Mouse (Mus musculus) T-helper 2 cell (primary cell): ENCODE data around the gene Crispld2.

Experiments
- in situ Hi-C: fragments of 300-600 bp; cut with MboI, MseI; formaldehyde crosslinking; loops from one replicate; pipeline ENCODE4 v1.15.1; 2025; ENCODE audit warnings: high pct_unique_total_duplicates

Gene Crispld2

GRCm38 (mm10) chr8:119992249-119992648, at the start of gene Crispld2:
Gene Crispld2 (plus strand): TSS chr8:119992438.
- in situ Hi-C loops, result no loop called here

- in situ Hi-C loops, result no loop called here
Observed at GRCm38 (mm10) chr8:119943616-119944015, 48.6 kb upstream of the Crispld2 start.

- in situ Hi-C loops, result no loop called here
Observed at GRCm38 (mm10) chr8:119944096-119944811, 48.0 kb upstream of the Crispld2 start.

GRCm38 (mm10) chr8:119946326-119946865, 45.8 kb upstream of the Crispld2 start:
- in situ Hi-C loops, result loop anchor here (5.0 kb wide), 1 partner anchor 126 kb away; no protein-coding TSS in a partner anchor

GRCm38 (mm10) chr8:119947653-119948052, 44.6 kb upstream of the Crispld2 start:
- in situ Hi-C loops, result loop anchor here (5.0 kb wide), 1 partner anchor 125 kb away; no protein-coding TSS in a partner anchor

GRCm38 (mm10) chr8:119948340-119948739, 43.9 kb upstream of the Crispld2 start:
- in situ Hi-C loops, result loop anchor here (5.0 kb wide), 1 partner anchor 124 kb away; no protein-coding TSS in a partner anchor

- in situ Hi-C loops, result no loop called here
Observed at GRCm38 (mm10) chr8:119952282-119952681, 40.0 kb upstream of the Crispld2 start.

- in situ Hi-C loops, result no loop called here
Observed at GRCm38 (mm10) chr8:119952747-119953146, 39.5 kb upstream of the Crispld2 start.

GRCm38 (mm10) chr8:119955333-119955732, 36.9 kb upstream of the Crispld2 start:
- in situ Hi-C loops, result no loop called here

- in situ Hi-C loops, result no loop called here
Observed at GRCm38 (mm10) chr8:119958076-119958475, 34.2 kb upstream of the Crispld2 start.

- in situ Hi-C loops, result no loop called here
Observed at GRCm38 (mm10) chr8:119960531-119961104, 31.6 kb upstream of the Crispld2 start.

GRCm38 (mm10) chr8:119964859-119965258, 27.4 kb upstream of the Crispld2 start:
- in situ Hi-C loops, result loop anchor here (5.0 kb wide), 1 partner anchor 112 kb away; no protein-coding TSS in a partner anchor

GRCm38 (mm10) chr8:119967435-119967834, 24.8 kb upstream of the Crispld2 start:
- in situ Hi-C loops, result loop anchor here (5.0 kb wide), 1 partner anchor 110 kb away; no protein-coding TSS in a partner anchor

GRCm38 (mm10) chr8:119970169-119970568, 22.1 kb upstream of the Crispld2 start:
- in situ Hi-C loops, result no loop called here

- in situ Hi-C loops, result no loop called here
Observed at GRCm38 (mm10) chr8:119972558-119972957, 19.7 kb upstream of the Crispld2 start.

GRCm38 (mm10) chr8:119978770-119979381, 13.4 kb upstream of the Crispld2 start:
- in situ Hi-C loops, result no loop called here

GRCm38 (mm10) chr8:119981253-119981652, 11.0 kb upstream of the Crispld2 start:
- in situ Hi-C loops, result no loop called here

- in situ Hi-C loops, result no loop called here
Observed at GRCm38 (mm10) chr8:119984085-119984484, 8.2 kb upstream of the Crispld2 start.

- in situ Hi-C loops, result no loop called here
Observed at GRCm38 (mm10) chr8:119986174-119986573, 6.1 kb upstream of the Crispld2 start.

- in situ Hi-C loops, result no loop called here
Observed at GRCm38 (mm10) chr8:119988087-119988486, 4.2 kb upstream of the Crispld2 start.

- in situ Hi-C loops, result no loop called here
Observed at GRCm38 (mm10) chr8:119994114-119994513, 1.9 kb downstream of the Crispld2 start.

GRCm38 (mm10) chr8:119994556-119994955, 2.3 kb downstream of the Crispld2 start:
- in situ Hi-C loops, result no loop called here
